29 mouse cellular contexts compared by ENCODE assay signal in the genomic region with DNA sequence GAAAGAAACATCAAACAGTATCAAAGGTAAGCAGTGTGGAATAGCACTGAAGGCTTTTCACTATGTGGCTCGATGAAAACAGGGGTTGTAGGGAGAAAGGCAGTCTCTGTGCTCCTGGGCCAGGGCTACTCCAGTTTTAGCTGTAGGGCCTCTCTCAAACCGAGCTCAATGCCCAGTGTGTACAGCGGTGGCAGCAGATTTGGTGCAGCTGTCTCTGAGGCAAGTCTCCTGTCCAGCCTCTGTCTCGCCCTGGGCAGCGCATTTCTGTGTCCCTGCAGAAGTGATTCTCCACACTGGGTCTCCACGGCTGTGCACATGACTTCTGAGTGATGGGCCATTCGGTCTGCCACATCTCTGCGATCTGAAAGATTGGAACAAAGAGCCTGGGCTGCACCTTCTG. TPM values are rescaled to one million over a fixed set of nuclear protein-coding genes. Genes with fewer than 3 reads are reported as not detected.
A peak's percentile ranks its signal among the peaks of the same experiment; 100 is the strongest.
DNase-seq lines count a peak whose midpoint lies in the region; ATAC-seq and TF ChIP-seq lines count a peak whose summit lies in the region.
"Had no signal": no experiment of that assay in that cellular context is flagged by ENCODE, and none has a peak within 500 bp of the region (broad histone marks: within the 10 kb centered on the region; RNA-seq: fewer than 3 reads in every experiment).

No protein-coding gene starts in this region.

- H3K4me1 ChIP-seq in hindbrain, embryonic 11.5 days (replicated peaks; ENCODE audit: control insufficient read depth, insufficient read depth, low read length): no peaks in the 10 kb centered on the region
- no peaks in the 10 kb centered on the region for H3K4me1 ChIP-seq in hindbrain, postnatal 0 days (ENCODE audit: insufficient read depth, low read length)
- H3K4me1 ChIP-seq in midbrain, embryonic 13.5 days (replicated peaks): peaks cover 6% of the 10 kb centered on the region; the same call in 1 of the 2 replicates
- no peaks in the 10 kb centered on the region for H3K4me1 ChIP-seq in midbrain, embryonic 11.5 days (ENCODE audit: control insufficient read depth, insufficient read depth, low read length)
- H3K4me1 ChIP-seq: embryonic facial prominence, embryonic 13.5 days; hindbrain, embryonic 15.5 days; intestine, embryonic 15.5 days; limb, embryonic 10.5 days; liver, embryonic 15.5 days had no signal

- TF ChIP-seq CTCF in hindbrain, postnatal 0 days (IDR thresholded peaks at IDR 0.05; ENCODE audit: low read depth): no peak

- H3K27ac ChIP-seq in hindbrain, embryonic 11.5 days (ENCODE audit: low read depth, low read length): no peak overlapping the region
- no peak overlapping the region for H3K27ac ChIP-seq in hindbrain, postnatal 0 days
- H3K27ac ChIP-seq in midbrain, embryonic 13.5 days: peak overlapping the region; percentile 21
- H3K27ac ChIP-seq in midbrain, embryonic 11.5 days (ENCODE audit: low read depth, low read length): no peak overlapping the region
- H3K27ac ChIP-seq: embryonic facial prominence, embryonic 13.5 days; hindbrain, embryonic 15.5 days; intestine, embryonic 15.5 days; layer of hippocampus, adult 2 months; limb, embryonic 10.5 days; liver, embryonic 15.5 days; midbrain, embryonic 12.5 days had no signal

- peak; percentile 20 for DNase-seq in embryo, embryonic 11 days
- no peak for DNase-seq in embryo, embryonic 10 days (ENCODE audit: low spot score)
- peak; percentile 25 for DNase-seq in hindbrain, embryonic 11.5 days (ENCODE audit: low spot score)
- no peak for DNase-seq in hindbrain, postnatal 0 days (ENCODE audit: low spot score)
- DNase-seq in midbrain, embryonic 11.5 days (ENCODE audit: low spot score, missing footprints): no peak
- peak; percentile 42 for DNase-seq in retina, postnatal 1 day
- DNase-seq in cerebellum, adult 9-10 months: no peak
- DNase-seq: adrenal gland, postnatal 10 days; cerebellum, adult 2 months; cerebellum, postnatal 36 days; gastrocnemius, postnatal 36 days; heart, postnatal 4 days; kidney, adult 9 months; kidney, postnatal 25 days; liver had no signal

- H3K36me3 ChIP-seq in hindbrain, embryonic 11.5 days (ENCODE audit: control insufficient read depth, insufficient read depth, low read length): no peaks in the 10 kb centered on the region
- H3K36me3 ChIP-seq in hindbrain, postnatal 0 days (ENCODE audit: insufficient read depth, low read length): no peaks in the 10 kb centered on the region
- H3K36me3 ChIP-seq in midbrain, embryonic 13.5 days: no peaks in the 10 kb centered on the region
- no peaks in the 10 kb centered on the region for H3K36me3 ChIP-seq in midbrain, embryonic 11.5 days (ENCODE audit: control insufficient read depth, insufficient read depth, low read length)
- H3K36me3 ChIP-seq: embryonic facial prominence, embryonic 13.5 days; hindbrain, embryonic 15.5 days; intestine, embryonic 15.5 days; limb, embryonic 10.5 days; liver, embryonic 15.5 days; midbrain, embryonic 12.5 days had no signal

- H3K4me2 ChIP-seq in hindbrain, embryonic 11.5 days (replicated peaks; ENCODE audit: low read depth, low read length): no peak overlapping the region
- no peak overlapping the region for H3K4me2 ChIP-seq in hindbrain, postnatal 0 days (ENCODE audit: low read depth, low read length)
- H3K4me2 ChIP-seq in midbrain, embryonic 13.5 days (replicated peaks): no peak overlapping the region
- no peak overlapping the region for H3K4me2 ChIP-seq in midbrain, embryonic 11.5 days
- H3K4me2 ChIP-seq: embryonic facial prominence, embryonic 13.5 days; hindbrain, embryonic 15.5 days; intestine, embryonic 15.5 days; liver, embryonic 15.5 days; midbrain, embryonic 12.5 days had no signal

- no peaks in the 10 kb centered on the region for H3K27me3 ChIP-seq in hindbrain, embryonic 11.5 days (ENCODE audit: control insufficient read depth, insufficient read depth, low read length)
- H3K27me3 ChIP-seq in hindbrain, postnatal 0 days (ENCODE audit: insufficient read depth, low read length): no peaks in the 10 kb centered on the region
- H3K27me3 ChIP-seq in midbrain, embryonic 13.5 days: peaks cover 6% of the 10 kb centered on the region; the same call in 1 of the 2 replicates
- no peaks in the 10 kb centered on the region for H3K27me3 ChIP-seq in midbrain, embryonic 11.5 days (ENCODE audit: control insufficient read depth, insufficient read depth, low read length)
- H3K27me3 ChIP-seq: hindbrain, embryonic 15.5 days; liver, embryonic 15.5 days had no signal

- WGBS in hindbrain, embryonic 11.5 days: 47% methylated on average over 8 of the region's 8 CpGs
- WGBS in hindbrain, postnatal 0 days: 37% methylated on average over 8 of the region's 8 CpGs
- WGBS in midbrain, embryonic 13.5 days: 28% methylated on average over 8 of the region's 8 CpGs
- 42% methylated on average over 8 of the region's 8 CpGs for WGBS in midbrain, embryonic 11.5 days

- H3K9ac ChIP-seq in hindbrain, embryonic 11.5 days (ENCODE audit: low read depth, low read length): no peak overlapping the region
- H3K9ac ChIP-seq in hindbrain, postnatal 0 days (replicated peaks; ENCODE audit: low read length): no peak overlapping the region
- no peak overlapping the region for H3K9ac ChIP-seq in midbrain, embryonic 13.5 days (replicated peaks)
- H3K9ac ChIP-seq in midbrain, embryonic 11.5 days (ENCODE audit: low read length): no peak overlapping the region
- H3K9ac ChIP-seq: embryonic facial prominence, embryonic 13.5 days; hindbrain, embryonic 15.5 days; intestine, embryonic 15.5 days; liver, embryonic 15.5 days; midbrain, embryonic 12.5 days had no signal

- no peak overlapping the region for H3K4me3 ChIP-seq in hindbrain, embryonic 11.5 days (ENCODE audit: low read depth, low read length)
- H3K4me3 ChIP-seq in hindbrain, postnatal 0 days (ENCODE audit: low read length): no peak overlapping the region
- H3K4me3 ChIP-seq in midbrain, embryonic 13.5 days (replicated peaks): no peak overlapping the region
- H3K4me3 ChIP-seq in midbrain, embryonic 11.5 days (ENCODE audit: low read depth, low read length): no peak overlapping the region
- H3K4me3 ChIP-seq: embryonic facial prominence, embryonic 13.5 days; erythroblast, embryonic 14.5 days; hindbrain, embryonic 15.5 days; intestine, embryonic 15.5 days; layer of hippocampus, adult 2 months; limb, embryonic 10.5 days; liver, embryonic 15.5 days; midbrain, embryonic 12.5 days had no signal

- H3K9me3 ChIP-seq in hindbrain, embryonic 11.5 days (ENCODE audit: control insufficient read depth, low read length): no peaks in the 10 kb centered on the region
- no peaks in the 10 kb centered on the region for H3K9me3 ChIP-seq in hindbrain, postnatal 0 days (ENCODE audit: low read length)
- no peaks in the 10 kb centered on the region for H3K9me3 ChIP-seq in midbrain, embryonic 13.5 days
- no peaks in the 10 kb centered on the region for H3K9me3 ChIP-seq in midbrain, embryonic 11.5 days (ENCODE audit: control insufficient read depth, low read length)
- H3K9me3 ChIP-seq: embryonic facial prominence, embryonic 13.5 days; hindbrain, embryonic 15.5 days; intestine, embryonic 15.5 days; limb, embryonic 10.5 days; liver, embryonic 15.5 days; midbrain, embryonic 12.5 days had no signal

- ATAC-seq in hindbrain, embryonic 11.5 days (ENCODE audit: low FRiP score): no peak
- no peak for ATAC-seq in hindbrain, postnatal 0 days
- ATAC-seq in midbrain, embryonic 13.5 days: 0 out of 2 replicates have a peak, but pooled peaks have one; percentile 20
- ATAC-seq in midbrain, embryonic 11.5 days (ENCODE audit: low FRiP score): no peak
- ATAC-seq: intestine, embryonic 15.5 days had no signal

RNA-seq across cellular contexts. Expression of gene Sox14, which starts 27.6 kb away (rescaled TPM):
- 4.4 and 6.6 TPM in 2 replicates for polyA plus RNA-seq in hindbrain, embryonic 11.5 days (2014; fragmentation: Nextera tagmentation; extraction: Ambion mirVana)
- total RNA-seq in hindbrain, postnatal 0 days (2014; rRNA removed): 7.0 and 7.3 TPM in 2 replicates
- polyA plus RNA-seq in hindbrain, postnatal 0 days (2015; fragmentation: Nextera tagmentation; extraction: Ambion mirVana): 5.5 and 7.1 TPM in 2 replicates
- 80.3 and 112 TPM in 2 replicates for polyA plus RNA-seq in midbrain, embryonic 13.5 days (2015; fragmentation: Nextera tagmentation; extraction: Ambion mirVana)
- 12.4 and 14.0 TPM in 2 replicates for polyA plus RNA-seq in midbrain, embryonic 11.5 days (2014; fragmentation: Nextera tagmentation; extraction: Ambion mirVana)
- total RNA-seq: adrenal gland, postnatal 10 days; gastrocnemius, adult 18-20 months; gastrocnemius, postnatal 36 days; heart, adult 8-10 months; heart, postnatal 4 days; layer of hippocampus, adult 2 months; layer of hippocampus, postnatal 25 days had no signal
- polyA plus RNA-seq: erythroblast, embryonic 14.5 days; intestine, embryonic 15.5 days; liver, embryonic 15.5 days; spleen, adult 2 months; urinary bladder, adult 2 months had no signal

Comparison
In these comparisons a context has a peak if more than half of its experiments do, and no peak if none do; other contexts are left out.
1. DNase-seq: peak in embryo, embryonic 11 days (single experiment), hindbrain, embryonic 11.5 days (single experiment) and retina, postnatal 1 day (single experiment); none in embryo, embryonic 10 days (single experiment), hindbrain, postnatal 0 days (single experiment), midbrain, embryonic 11.5 days (single experiment) and cerebellum, adult 9-10 months (single experiment).